13 mouse cellular contexts compared by ENCODE assay signal in the genomic region with DNA sequence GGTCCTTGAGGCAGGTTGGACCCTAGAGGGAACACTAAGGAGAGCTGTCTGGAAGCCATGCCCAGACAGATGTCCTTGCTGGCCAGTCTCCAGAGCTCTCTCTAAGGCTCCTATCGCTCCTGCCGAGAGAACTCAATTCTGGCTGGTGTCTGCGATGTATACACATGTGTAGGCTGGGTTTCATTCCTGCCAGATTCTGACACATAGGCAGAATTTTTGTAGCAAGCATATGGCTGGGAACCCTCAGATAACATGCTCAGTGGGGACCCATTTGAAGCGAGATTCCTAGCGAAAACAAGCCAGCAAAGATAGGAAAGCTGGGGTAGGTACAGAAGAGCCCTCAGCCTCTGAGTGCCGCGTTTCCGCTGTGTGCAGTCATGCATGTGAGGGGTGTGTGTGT.
DNase-seq lines count a peak whose midpoint lies in the region; ATAC-seq lines count a peak whose summit lies in the region.
"Had no signal": no experiment of that assay in that cellular context is flagged by ENCODE, and none has a peak within 500 bp of the region (broad histone marks: within the 10 kb centered on the region; RNA-seq: fewer than 3 reads in every experiment).

No protein-coding gene starts in this region.

- no peaks in the 10 kb centered on the region for H3K27me3 ChIP-seq in megakaryocyte, embryonic 14.5 days (replicated peaks)
- H3K27me3 ChIP-seq: CH12.LX; embryonic facial prominence, embryonic 12.5 days; heart, embryonic 15.5 days had no signal

- ATAC-seq in megakaryocyte, adult 5-6 weeks (ENCODE audit: poor library complexity, severe bottlenecking), result no peak
- ATAC-seq: inflammation-experienced regulatory T-cells, adult 6 months had no signal

- intact Hi-C loops in left cerebral cortex, postnatal 10 days (cut with DNase I), result no loop called here

- H3K4me3 ChIP-seq in megakaryocyte, embryonic 14.5 days (replicated peaks), result peak overlapping the region; percentile 1
- H3K4me3 ChIP-seq: embryonic facial prominence, embryonic 12.5 days; heart, embryonic 15.5 days had no signal

- peak; percentile 59 for DNase-seq in layer of hippocampus, adult 11-12 months (ENCODE audit: low spot score)
- DNase-seq in left cerebral cortex, postnatal 10 days (ENCODE audit: extremely low spot score in 1 of 2, low spot score in 2 of 2), result peak; percentile 54 to 73
- peak; percentile 91 for DNase-seq in telencephalon, adult 2 months (ENCODE audit: low read depth, low spot score)
- no peak for DNase-seq in urinary bladder, postnatal 14 days (ENCODE audit: low spot score)
- DNase-seq in Muller cell, postnatal 12 days (ENCODE audit: inconsistent ontology term), result no peak
- DNase-seq: adrenal gland, postnatal 25 days; gastrocnemius, postnatal 14 days had no signal

- peaks cover 73% of the 10 kb centered on the region for H3K9me3 ChIP-seq in megakaryocyte, embryonic 14.5 days
- H3K9me3 ChIP-seq: embryonic facial prominence, embryonic 12.5 days; heart, embryonic 15.5 days had no signal

- H3K4me1 ChIP-seq in megakaryocyte, embryonic 14.5 days, result no peaks in the 10 kb centered on the region
- H3K4me1 ChIP-seq: embryonic facial prominence, embryonic 12.5 days; heart, embryonic 15.5 days had no signal

- no peaks in the 10 kb centered on the region for H3K36me3 ChIP-seq in megakaryocyte, embryonic 14.5 days (replicated peaks; ENCODE audit: low read length)
- H3K36me3 ChIP-seq: embryonic facial prominence, embryonic 12.5 days; heart, embryonic 15.5 days had no signal

Comparison
In these comparisons a context has a peak if more than half of its experiments do, and no peak if none do; other contexts are left out.
1. DNase-seq: peak in layer of hippocampus, adult 11-12 months (single experiment), left cerebral cortex, postnatal 10 days (2 of 2) and telencephalon, adult 2 months (single experiment); none in urinary bladder, postnatal 14 days (single experiment) and Muller cell, postnatal 12 days (single experiment).